Comparison of ENCODE assay signal across 14 mouse cellular contexts in the genomic region with DNA sequence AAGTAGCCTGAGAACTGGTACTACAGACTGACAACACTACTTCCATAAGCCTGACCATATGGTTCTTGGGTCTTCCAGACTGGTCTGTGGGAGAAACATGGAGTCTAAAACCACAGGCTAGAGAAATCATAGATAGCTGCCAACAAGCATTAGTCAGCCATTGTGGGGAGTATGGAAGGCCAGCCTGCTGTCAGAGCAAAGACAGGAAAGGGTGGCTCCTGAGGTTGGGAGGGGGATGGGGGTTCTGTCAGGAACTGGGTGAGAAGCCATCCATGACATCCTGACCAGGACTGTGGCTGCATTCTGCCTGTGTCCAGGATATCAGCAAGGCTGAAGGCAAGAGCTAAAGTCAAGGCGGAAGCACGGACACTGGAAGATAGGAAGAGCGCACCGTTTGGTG.
DNase-seq lines count a peak whose midpoint lies in the region; ATAC-seq and TF ChIP-seq lines count a peak whose summit lies in the region.
"Had no signal": no experiment of that assay in that cellular context is flagged by ENCODE, and none has a peak within 500 bp of the region (broad histone marks: within the 10 kb centered on the region; RNA-seq: fewer than 3 reads in every experiment).

No protein-coding gene starts in this region.

- WGBS in heart, postnatal 0 days, result 66% methylated on average over 4 of the region's 4 CpGs
- WGBS in heart, embryonic 11.5 days (ENCODE audit: insufficient replicate concordance), result 54% methylated on average over 4 of the region's 4 CpGs
- 92% methylated on average over 4 of the region's 4 CpGs for WGBS in lung, postnatal 0 days
- WGBS in midbrain, embryonic 13.5 days, result over 99% methylated on average over 4 of the region's 4 CpGs

- no peaks in the 10 kb centered on the region for H3K27me3 ChIP-seq in heart, postnatal 0 days (ENCODE audit: control insufficient read depth, insufficient read depth, low read length)
- H3K27me3 ChIP-seq in heart, embryonic 11.5 days (ENCODE audit: control insufficient read depth, insufficient read depth, low read length), result no peaks in the 10 kb centered on the region
- H3K27me3 ChIP-seq in lung, postnatal 0 days (replicated peaks; ENCODE audit: insufficient read depth, low read length), result no peaks in the 10 kb centered on the region
- H3K27me3 ChIP-seq in midbrain, embryonic 13.5 days, result no peaks in the 10 kb centered on the region
- H3K27me3 ChIP-seq: CH12.LX; embryonic facial prominence, embryonic 15.5 days; heart, embryonic 13.5 days; hindbrain, embryonic 15.5 days had no signal

- no peak for TF ChIP-seq CTCF in heart, postnatal 0 days (IDR thresholded peaks at IDR 0.05; ENCODE audit: low read depth)
- TF ChIP-seq CTCF in lung, postnatal 0 days (IDR thresholded peaks at IDR 0.05), result no peak

- no peak overlapping the region for H3K4me2 ChIP-seq in heart, postnatal 0 days (ENCODE audit: low read depth, low read length)
- no peak overlapping the region for H3K4me2 ChIP-seq in heart, embryonic 11.5 days
- no peak overlapping the region for H3K4me2 ChIP-seq in lung, postnatal 0 days (replicated peaks; ENCODE audit: low read depth, low read length)
- no peak overlapping the region for H3K4me2 ChIP-seq in midbrain, embryonic 13.5 days (replicated peaks)
- H3K4me2 ChIP-seq: embryonic facial prominence, embryonic 15.5 days; heart, embryonic 13.5 days; hindbrain, embryonic 15.5 days had no signal

- ATAC-seq in heart, postnatal 0 days (ENCODE audit: insufficient read depth, low read depth), result peak; percentile 49; the same call in 1 of the 2 replicates
- ATAC-seq in heart, embryonic 11.5 days (replicated peaks; ENCODE audit: insufficient number of reproducible peaks, low FRiP score, low TSS enrichment), result no peak
- ATAC-seq in lung, postnatal 0 days, result peak; percentile 68
- ATAC-seq in midbrain, embryonic 13.5 days, result no peak

- H3K4me3 ChIP-seq in heart, postnatal 0 days (ENCODE audit: low read depth, low read length), result no peak overlapping the region
- H3K4me3 ChIP-seq in heart, embryonic 11.5 days (ENCODE audit: low read depth, low read length), result no peak overlapping the region
- no peak overlapping the region for H3K4me3 ChIP-seq in lung, postnatal 0 days (ENCODE audit: low read depth, low read length)
- no peak overlapping the region for H3K4me3 ChIP-seq in midbrain, embryonic 13.5 days (replicated peaks)
- H3K4me3 ChIP-seq: embryonic facial prominence, embryonic 15.5 days; heart, embryonic 13.5 days; hindbrain, embryonic 15.5 days had no signal

- H3K9ac ChIP-seq in heart, postnatal 0 days (replicated peaks; ENCODE audit: low read depth, low read length), result no peak overlapping the region
- H3K9ac ChIP-seq in heart, embryonic 11.5 days (ENCODE audit: low read depth, low read length), result no peak overlapping the region
- no peak overlapping the region for H3K9ac ChIP-seq in lung, postnatal 0 days (replicated peaks; ENCODE audit: low read depth)
- no peak overlapping the region for H3K9ac ChIP-seq in midbrain, embryonic 13.5 days (replicated peaks)
- H3K9ac ChIP-seq: embryonic facial prominence, embryonic 15.5 days; heart, embryonic 13.5 days; hindbrain, embryonic 15.5 days had no signal

- TF ChIP-seq EP300 in heart, postnatal 0 days (IDR thresholded peaks at IDR 0.05; ENCODE audit: low read depth), result no peak
- TF ChIP-seq EP300 in lung, postnatal 0 days (IDR thresholded peaks at IDR 0.05), result no peak

- no peaks in the 10 kb centered on the region for H3K9me3 ChIP-seq in heart, postnatal 0 days (replicated peaks; ENCODE audit: control insufficient read depth, low read length)
- H3K9me3 ChIP-seq in heart, embryonic 11.5 days (replicated peaks; ENCODE audit: control insufficient read depth, low read length), result no peaks in the 10 kb centered on the region
- no peaks in the 10 kb centered on the region for H3K9me3 ChIP-seq in lung, postnatal 0 days (ENCODE audit: low read length)
- H3K9me3 ChIP-seq in midbrain, embryonic 13.5 days, result no peaks in the 10 kb centered on the region
- H3K9me3 ChIP-seq: embryonic facial prominence, embryonic 15.5 days; heart, embryonic 13.5 days; hindbrain, embryonic 15.5 days had no signal

- H3K36me3 ChIP-seq in heart, postnatal 0 days (replicated peaks; ENCODE audit: control insufficient read depth, insufficient read depth, low read length), result no peaks in the 10 kb centered on the region
- H3K36me3 ChIP-seq in heart, embryonic 11.5 days (ENCODE audit: control insufficient read depth, insufficient read depth, low read length), result no peaks in the 10 kb centered on the region
- H3K36me3 ChIP-seq in lung, postnatal 0 days (ENCODE audit: insufficient read depth, low read length), result no peaks in the 10 kb centered on the region
- H3K36me3 ChIP-seq in midbrain, embryonic 13.5 days, result no peaks in the 10 kb centered on the region
- H3K36me3 ChIP-seq: embryonic facial prominence, embryonic 15.5 days; hindbrain, embryonic 15.5 days had no signal

- H3K4me1 ChIP-seq in heart, postnatal 0 days (ENCODE audit: control insufficient read depth, insufficient read depth), result 0 out of 2 replicates have a peak, but pooled peaks cover 7% of the 10 kb centered on the region
- H3K4me1 ChIP-seq in heart, embryonic 11.5 days (ENCODE audit: control insufficient read depth, insufficient read depth, low read length), result peaks cover 29% of the 10 kb centered on the region
- peaks cover 5% of the 10 kb centered on the region; the same call in 1 of the 2 replicates for H3K4me1 ChIP-seq in lung, postnatal 0 days (ENCODE audit: insufficient read depth, low read depth, low read length)
- H3K4me1 ChIP-seq in midbrain, embryonic 13.5 days (replicated peaks), result peaks cover 12% of the 10 kb centered on the region
- H3K4me1 ChIP-seq: embryonic facial prominence, embryonic 15.5 days had no signal

- no peak overlapping the region for H3K27ac ChIP-seq in heart, postnatal 0 days (ENCODE audit: low read depth)
- no peak overlapping the region for H3K27ac ChIP-seq in heart, embryonic 11.5 days (ENCODE audit: low read depth, low read length)
- H3K27ac ChIP-seq in lung, postnatal 0 days (ENCODE audit: low read length), result no peak overlapping the region
- no peak overlapping the region for H3K27ac ChIP-seq in midbrain, embryonic 13.5 days
- H3K27ac ChIP-seq: embryonic facial prominence, embryonic 15.5 days; heart, embryonic 13.5 days; hindbrain, embryonic 15.5 days had no signal

- DNase-seq in heart, postnatal 0 days (ENCODE audit: low spot score), result no peak
- peak; percentile 75 for DNase-seq in Muller cell, postnatal 12 days (ENCODE audit: inconsistent ontology term)
- peak; percentile 51 for DNase-seq in kidney, postnatal 10 days
- DNase-seq in lung, postnatal 0 days (ENCODE audit: low spot score), result peak; percentile 36
- no peak for DNase-seq in thymus, postnatal 14 days
- DNase-seq in cerebellum, postnatal 36 days, result no peak
- DNase-seq: cerebellum, postnatal 25 days; left cerebral cortex, postnatal 4 days had no signal

Comparison
In these comparisons a context has a peak if more than half of its experiments do, and no peak if none do; other contexts are left out.
1. ATAC-seq: peak in heart, postnatal 0 days (single experiment) and lung, postnatal 0 days (single experiment); none in heart, embryonic 11.5 days (single experiment) and midbrain, embryonic 13.5 days (single experiment).
2. DNase-seq: peak in Muller cell, postnatal 12 days (single experiment), kidney, postnatal 10 days (single experiment) and lung, postnatal 0 days (single experiment); none in heart, postnatal 0 days (single experiment), thymus, postnatal 14 days (single experiment) and cerebellum, postnatal 36 days (0 of 2).